Mouse (Mus musculus): ENCODE measurements around the gene AC131692.1. TPM values are rescaled to one million over a fixed set of nuclear protein-coding genes. Genes with fewer than 3 reads are reported as not detected.
A peak's percentile ranks its signal among the peaks of the same experiment; 100 is the strongest.

The AC131692.1 gene
- polyA plus RNA-seq, 1 experiment, result 1.5 TPM

DNA sequence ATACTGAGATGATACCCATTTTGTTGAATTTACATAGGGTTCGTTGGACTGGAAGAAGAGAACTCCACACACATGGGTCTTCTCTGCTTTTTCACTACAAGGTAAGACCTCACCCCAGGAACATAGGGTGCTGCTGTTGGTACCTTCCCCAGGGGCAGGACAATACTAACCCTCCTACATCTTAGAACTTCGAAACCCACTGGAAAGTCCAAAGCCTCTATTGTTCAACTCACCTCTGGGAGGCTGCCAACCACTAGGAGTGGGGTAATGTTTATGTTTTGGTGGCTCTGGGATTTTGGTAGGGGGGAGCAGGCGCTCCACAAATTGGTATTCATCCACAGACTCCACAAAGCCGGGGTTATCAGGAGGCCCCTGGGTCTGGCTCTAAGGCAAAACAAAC is 37.5 kb upstream of the AC131692.1 start:
- H3K9me3 ChIP-seq, result no peaks in the 10 kb centered on the region
- no peaks in the 10 kb centered on the region for H3K27me3 ChIP-seq (replicated peaks)
- H3K4me1 ChIP-seq, result peaks cover 67% of the 10 kb centered on the region
- peak overlapping the region; percentile 100 for H3K4me3 ChIP-seq (replicated peaks)
- H3K36me3 ChIP-seq (replicated peaks; ENCODE audit: low read length), result peaks cover 54% of the 10 kb centered on the region
- no peak for TF ChIP-seq FLI1 (IDR thresholded peaks at IDR 0.05; ENCODE audit: low read length)
- no peak for TF ChIP-seq GATA1 (IDR thresholded peaks at IDR 0.05; ENCODE audit: borderline replicate concordance, low read length)

GRCm38 (mm10) chr19:6057313-6058096 is 36.7 kb upstream of the AC131692.1 start, which contains the start of the genes Mrpl49 and Fau:
TSS of gene Mrpl49 (minus strand) at chr19:6057785.
TSS of gene Fau (plus strand) at chr19:6057844.
- Histone ChIP-seq H3K9me3 (no peaks in the 10 kb centered on the region), H3K36me3 (replicated peaks; ENCODE audit: low read length) (peaks cover 46% of the 10 kb centered on the region), H3K27me3 (replicated peaks) (no peaks in the 10 kb centered on the region), H3K4me3 (replicated peaks) (peak within 1 kb of the TSS; percentile 100), H3K4me1 (peaks cover 69% of the 10 kb centered on the region)
- TF ChIP-seq FLI1 (IDR thresholded peaks at IDR 0.05; ENCODE audit: low read length) (no peak), GATA1 (IDR thresholded peaks at IDR 0.05; ENCODE audit: borderline replicate concordance, low read length) (no peak)

- Histone ChIP-seq H3K4me3 (replicated peaks) (peak overlapping the region; percentile 100), H3K36me3 (replicated peaks; ENCODE audit: low read length) (peaks cover 38% of the 10 kb centered on the region), H3K9me3 (no peaks in the 10 kb centered on the region), H3K27me3 (replicated peaks) (no peaks in the 10 kb centered on the region), H3K4me1 (peaks cover 69% of the 10 kb centered on the region)
- no peak for TF ChIP-seq FLI1 (IDR thresholded peaks at IDR 0.05; ENCODE audit: low read length)
- TF ChIP-seq GATA1 (IDR thresholded peaks at IDR 0.05; ENCODE audit: borderline replicate concordance, low read length), result no peak
Measured at GRCm38 (mm10) chr19:6058513-6058912, 35.7 kb upstream of the AC131692.1 start.

DNA sequence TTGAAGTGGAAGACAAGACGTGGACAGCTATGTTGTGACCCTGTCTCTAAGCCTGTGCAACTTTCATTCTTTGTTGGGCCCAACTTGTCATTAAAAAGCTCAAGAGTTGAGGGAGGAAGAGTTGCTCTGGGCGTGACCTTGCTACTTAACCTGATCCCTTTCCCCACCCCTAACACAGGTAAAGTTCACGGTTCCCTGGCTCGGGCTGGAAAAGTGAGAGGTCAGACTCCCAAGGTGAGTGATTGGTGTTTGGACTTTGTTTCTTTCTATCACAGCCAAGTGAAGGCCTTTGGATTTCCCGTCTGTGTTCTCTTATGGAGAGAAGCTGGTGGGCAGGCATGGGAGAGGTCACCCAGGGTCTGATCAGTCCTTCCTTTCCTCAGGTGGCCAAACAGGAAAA is 35.3 kb upstream of the AC131692.1 start:
- Histone ChIP-seq H3K36me3 (replicated peaks; ENCODE audit: low read length) (peaks cover 38% of the 10 kb centered on the region), H3K9me3 (no peaks in the 10 kb centered on the region), H3K4me1 (peaks cover 69% of the 10 kb centered on the region), H3K4me3 (replicated peaks) (peak overlapping the region; percentile 100), H3K27me3 (replicated peaks) (no peaks in the 10 kb centered on the region)
- TF ChIP-seq FLI1 (IDR thresholded peaks at IDR 0.05; ENCODE audit: low read length), result no peak
- TF ChIP-seq GATA1 (IDR thresholded peaks at IDR 0.05; ENCODE audit: borderline replicate concordance, low read length), result no peak

- TF ChIP-seq FLI1 (IDR thresholded peaks at IDR 0.05; ENCODE audit: low read length) (peak; percentile 90; the same call in 1 of the 2 replicates), GATA1 (IDR thresholded peaks at IDR 0.05; ENCODE audit: borderline replicate concordance, low read length) (peak; percentile 93)
- H3K4me3 ChIP-seq (replicated peaks), result peak within 1 kb of the TSS; percentile 97
- H3K9me3 ChIP-seq, result no peaks in the 10 kb centered on the region
- H3K36me3 ChIP-seq (replicated peaks; ENCODE audit: low read length), result peaks cover 25% of the 10 kb centered on the region
- H3K4me1 ChIP-seq, result peaks cover 59% of the 10 kb centered on the region
- no peaks in the 10 kb centered on the region for H3K27me3 ChIP-seq (replicated peaks)
Measured at GRCm38 (mm10) chr19:6061021-6061533, 33.1 kb upstream of the AC131692.1 start, which contains the start of gene Znhit2. TSS of gene Znhit2 (plus strand) at chr19:6061192.

- H3K4me3 ChIP-seq (replicated peaks), result peak overlapping the region; percentile 97
- H3K9me3 ChIP-seq, result no peaks in the 10 kb centered on the region
- peaks cover 23% of the 10 kb centered on the region for H3K36me3 ChIP-seq (replicated peaks; ENCODE audit: low read length)
- H3K4me1 ChIP-seq, result peaks cover 59% of the 10 kb centered on the region
- no peaks in the 10 kb centered on the region for H3K27me3 ChIP-seq (replicated peaks)
- no peak for TF ChIP-seq GATA1 (IDR thresholded peaks at IDR 0.05; ENCODE audit: borderline replicate concordance, low read length)
- no peak for TF ChIP-seq FLI1 (IDR thresholded peaks at IDR 0.05; ENCODE audit: low read length)
Measured at GRCm38 (mm10) chr19:6061641-6062302, 32.4 kb upstream of the AC131692.1 start.

DNA sequence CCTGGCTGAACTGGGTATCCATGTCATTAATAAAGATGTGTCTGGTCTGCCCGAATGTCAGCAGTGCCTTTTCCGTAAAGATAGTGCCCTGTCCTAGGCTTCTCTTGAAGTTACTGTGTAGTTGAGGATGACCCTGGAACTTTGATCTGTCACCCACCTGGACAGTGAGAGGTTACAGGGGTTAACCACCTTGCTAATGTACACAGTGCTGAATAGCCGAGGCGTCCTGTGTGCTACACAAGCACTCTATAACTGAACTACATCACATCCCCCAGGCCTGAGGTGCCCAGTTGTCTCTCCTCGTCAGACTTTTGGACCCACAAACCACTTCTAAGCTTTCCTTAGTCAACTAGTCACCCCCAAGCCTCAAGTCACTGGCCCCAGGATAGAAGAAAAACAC is 31.8 kb upstream of the AC131692.1 start:
- no peaks in the 10 kb centered on the region for H3K27me3 ChIP-seq (replicated peaks)
- peak overlapping the region; percentile 97 for H3K4me3 ChIP-seq (replicated peaks)
- H3K36me3 ChIP-seq (replicated peaks; ENCODE audit: low read length), result peaks cover 23% of the 10 kb centered on the region
- peaks cover 59% of the 10 kb centered on the region for H3K4me1 ChIP-seq
- TF ChIP-seq GATA1 (IDR thresholded peaks at IDR 0.05; ENCODE audit: borderline replicate concordance, low read length) (no peak), FLI1 (IDR thresholded peaks at IDR 0.05; ENCODE audit: low read length) (no peak)
- H3K9me3 ChIP-seq, result no peaks in the 10 kb centered on the region

GRCm38 (mm10) chr19:6063081-6063480 is 31.1 kb upstream of the AC131692.1 start:
- peaks cover 65% of the 10 kb centered on the region for H3K4me1 ChIP-seq
- TF ChIP-seq FLI1 (IDR thresholded peaks at IDR 0.05; ENCODE audit: low read length), result no peak
- TF ChIP-seq GATA1 (IDR thresholded peaks at IDR 0.05; ENCODE audit: borderline replicate concordance, low read length), result no peak
- no peaks in the 10 kb centered on the region for H3K27me3 ChIP-seq (replicated peaks)
- H3K4me3 ChIP-seq (replicated peaks), result peak overlapping the region; percentile 69
- H3K36me3 ChIP-seq (replicated peaks; ENCODE audit: low read length), result peaks cover 25% of the 10 kb centered on the region
- no peaks in the 10 kb centered on the region for H3K9me3 ChIP-seq

DNA sequence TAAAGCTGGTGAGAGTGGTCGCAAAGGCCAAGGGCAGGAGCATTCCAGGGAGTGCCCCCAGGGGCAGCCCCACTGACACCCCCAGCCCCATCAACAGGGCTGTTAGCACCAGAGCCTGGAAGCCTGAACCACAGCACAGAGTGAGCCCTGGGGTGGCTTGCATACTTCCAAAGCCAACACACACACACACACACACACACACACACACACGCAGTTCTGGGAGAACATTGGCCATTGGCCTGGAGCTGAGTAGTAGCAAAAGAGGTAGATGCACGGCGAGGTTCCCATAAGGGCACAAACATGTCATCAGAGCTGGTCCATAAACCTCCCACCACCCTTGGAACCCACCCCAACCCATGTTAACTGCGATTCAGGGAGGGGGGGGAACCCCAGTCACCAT is 27.6 kb upstream of the AC131692.1 start:
- TF ChIP-seq FLI1 (IDR thresholded peaks at IDR 0.05; ENCODE audit: low read length) (no peak), GATA1 (IDR thresholded peaks at IDR 0.05; ENCODE audit: borderline replicate concordance, low read length) (no peak)
- H3K4me1 ChIP-seq, result peaks cover 63% of the 10 kb centered on the region
- peak overlapping the region; percentile 94 for H3K4me3 ChIP-seq (replicated peaks)
- no peaks in the 10 kb centered on the region for H3K27me3 ChIP-seq (replicated peaks)
- H3K9me3 ChIP-seq, result no peaks in the 10 kb centered on the region
- peaks cover 50% of the 10 kb centered on the region for H3K36me3 ChIP-seq (replicated peaks; ENCODE audit: low read length)
